Mouse (Mus musculus) kidney, postnatal 14 days (tissue): ENCODE measurements around the gene Ewsr1.
A peak's percentile ranks its signal among the peaks of the same experiment; 100 is the strongest.

ENCODE experiments used
- DNase-seq: peaks from one replicate; pipeline ENCODE4 v3.0.0; 2022; ENCODE audit warnings: mixed read lengths

The Ewsr1 gene

GRCm38 (mm10) chr11:5057541-5057855 is 41.6 kb downstream of the Ewsr1 start:
- no peak for DNase-seq

GRCm38 (mm10) chr11:5057064-5057463 is 42.0 kb downstream of the Ewsr1 start:
- no peak for DNase-seq

- DNase-seq, result no peak
Measured at GRCm38 (mm10) chr11:5055945-5056938, 42.8 kb downstream of the Ewsr1 start.

- peak; percentile 53 for DNase-seq
Measured at GRCm38 (mm10) chr11:5054874-5055273, 44.2 kb downstream of the Ewsr1 start.

GRCm38 (mm10) chr11:5054151-5054550 is 44.9 kb downstream of the Ewsr1 start:
- no peak for DNase-seq

- DNase-seq, result no peak
Measured at GRCm38 (mm10) chr11:5052200-5052854, 46.7 kb downstream of the Ewsr1 start.

- no peak for DNase-seq
Measured at GRCm38 (mm10) chr11:5051629-5052028, 47.4 kb downstream of the Ewsr1 start.

GRCm38 (mm10) chr11:5046321-5046926 is 52.6 kb downstream of the Ewsr1 start:
- no peak for DNase-seq

GRCm38 (mm10) chr11:5042645-5043381 is 56.3 kb downstream of the Ewsr1 start:
- DNase-seq, result no peak

GRCm38 (mm10) chr11:5041144-5041780 is 57.8 kb downstream of the Ewsr1 start:
- DNase-seq, result no peak

GRCm38 (mm10) chr11:5040585-5040984 is 58.5 kb downstream of the Ewsr1 start:
- no peak for DNase-seq

- peak; percentile 41 for DNase-seq
Measured at GRCm38 (mm10) chr11:5037146-5037854, 61.8 kb downstream of the Ewsr1 start.

- DNase-seq, result no peak
Measured at GRCm38 (mm10) chr11:5035421-5035820, 63.6 kb downstream of the Ewsr1 start.

- DNase-seq, result peak; percentile 56
Measured at GRCm38 (mm10) chr11:5033136-5033535, 65.9 kb downstream of the Ewsr1 start.

GRCm38 (mm10) chr11:5032706-5033105 is 66.4 kb downstream of the Ewsr1 start:
- DNase-seq, result no peak

GRCm38 (mm10) chr11:5028228-5028627 is 70.8 kb downstream of the Ewsr1 start:
- no peak for DNase-seq

- DNase-seq, result no peak
Measured at GRCm38 (mm10) chr11:5025108-5025507, 74.0 kb downstream of the Ewsr1 start.
